Mouse (Mus musculus) ES-Bruce4 (cell line): ENCODE data around the gene Ints2.

Source experiments
- CTCF ChIP-seq: IDR thresholded peaks from one replicate; pipeline ENCODE4 v1.8.1; 2011; ENCODE audit warnings: low read depth, low read length
- EP300 ChIP-seq: IDR thresholded peaks from 2 replicates; pipeline ENCODE4 v1.6.1; 2011; ENCODE audit warnings: low read depth, low read length; ENCODE audit not compliant: insufficient read depth

GRCm38 (mm10) chr11:86199733-86200132 lies 57.6 kb downstream of the Ints2 start:
- TF ChIP-seq EP300: no peak
- no peak for TF ChIP-seq CTCF
